Mouse (Mus musculus) B cell, adult 62 days (primary cell): ENCODE results near the gene Olfr1261. TPM values are rescaled to one million over a fixed set of nuclear protein-coding genes. Genes with fewer than 3 reads are reported as not detected.

Source experiments
- total RNA-seq: library from RNA; stranded (reverse); gene quantifications from 4 replicates; pipeline ENCODE4 v1.2.4, GENCODE M21; 2023

Gene Olfr1261
- not detected in 4 replicates for total RNA-seq

GRCm38 (mm10) chr2:89990921-89991320 is at the start of gene Olfr1261:
Gene Olfr1261 (plus strand): TSS chr2:89991221.

DNA sequence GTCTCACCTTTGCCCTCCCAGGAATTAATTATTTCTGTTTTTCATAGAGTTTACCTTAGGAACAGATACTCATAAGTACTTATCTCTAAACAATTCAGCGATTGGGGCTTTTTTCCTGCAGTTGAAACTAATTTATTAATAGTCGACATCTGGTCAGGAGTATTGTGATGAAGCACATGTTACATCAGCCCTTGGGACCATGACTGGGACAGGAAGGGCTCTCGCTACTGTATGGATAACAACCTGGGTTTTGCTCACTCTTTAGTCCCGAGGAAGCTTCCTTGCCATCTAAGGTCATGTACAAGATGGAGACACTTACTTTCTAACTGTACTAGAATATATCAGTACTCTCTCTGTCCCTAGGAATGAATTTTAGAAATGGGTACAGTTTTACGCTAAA is 42.5 kb upstream of the Olfr1261 start, which contains the start of gene Olfr1259:
Gene Olfr1259 (minus strand): TSS at position 101 of the 400 bp plus-strand sequence.

GRCm38 (mm10) chr2:89974184-89974583 is 16.8 kb upstream of the Olfr1261 start, which contains the start of gene Olfr1260:
Gene Olfr1260 (plus strand): TSS chr2:89974340.

DNA sequence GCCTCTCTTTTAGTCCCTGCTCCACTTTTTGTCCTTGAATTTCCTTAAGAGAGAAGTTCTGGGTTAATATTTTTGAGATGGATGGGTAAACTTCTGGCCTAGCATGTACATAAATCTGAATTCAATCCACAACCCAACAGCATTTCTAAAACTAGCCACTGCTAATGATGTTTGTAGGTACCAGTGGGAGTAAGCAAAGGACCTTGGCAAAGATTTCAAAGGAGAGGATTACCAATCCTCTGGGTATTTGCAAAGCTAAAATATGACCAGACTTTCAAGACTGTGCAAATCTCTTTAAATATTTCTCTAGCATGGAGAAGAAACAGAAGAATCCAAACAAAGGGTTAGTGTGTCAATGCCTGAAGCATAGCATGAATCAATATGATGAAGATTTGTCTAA is 8.8 kb downstream of the Olfr1261 start, which contains the start of gene Olfr1262:
Gene Olfr1262 (plus strand): TSS at position 301 of the 400 bp plus-strand sequence.

GRCm38 (mm10) chr2:90011831-90012230 is 20.8 kb downstream of the Olfr1261 start, which contains the start of gene Olfr1263:
Gene Olfr1263 (plus strand): TSS chr2:90012131.

GRCm38 (mm10) chr2:90025477-90025876 is 34.5 kb downstream of the Olfr1261 start, which contains the start of gene Olfr1264:
Gene Olfr1264 (minus strand): TSS chr2:90025577.

DNA sequence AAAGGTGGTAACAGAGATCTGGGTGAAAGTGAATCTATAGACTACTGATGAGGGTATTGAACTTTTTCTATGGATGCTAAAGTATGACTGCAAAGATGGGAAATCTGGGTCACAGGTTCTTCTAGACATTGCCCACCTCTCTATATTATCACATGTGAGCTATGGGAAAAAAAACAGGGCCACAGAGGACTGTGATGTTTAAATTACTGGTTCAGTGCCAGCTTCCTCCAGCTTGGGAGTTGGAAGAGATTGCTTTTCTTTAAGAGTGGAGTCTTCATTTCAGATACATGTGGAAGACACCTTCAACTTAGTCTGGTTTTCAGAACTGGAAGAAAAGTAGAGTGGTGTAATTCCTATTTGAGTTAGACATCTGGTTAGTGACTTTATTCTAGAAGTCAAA is 44.0 kb downstream of the Olfr1261 start, which contains the start of gene Olfr1265:
Gene Olfr1265 (plus strand): TSS at position 301 of the 400 bp plus-strand sequence.

Other genes starting within 250 kb of the Olfr1261 start
- gene Olfr1253, start 234.1 kb upstream of the Olfr1261 start, total RNA-seq, result not detected in 4 replicates
- gene Olfr1254, start 197.6 kb upstream of the Olfr1261 start, total RNA-seq, result not detected in 4 replicates
- gene Olfr1255, start 179.2 kb upstream of the Olfr1261 start, total RNA-seq, result not detected in 4 replicates
- gene Olfr1256, start 149.7 kb upstream of the Olfr1261 start, total RNA-seq, result not detected in 4 replicates
- gene Olfr48, start 143.0 kb upstream of the Olfr1261 start, total RNA-seq, result not detected in 4 replicates
- gene Olfr1257, start 112.8 kb upstream of the Olfr1261 start, total RNA-seq, result not detected in 4 replicates
- not detected in 4 replicates for gene Olfr1258, start 63.9 kb upstream of the Olfr1261 start, total RNA-seq
- not detected in 4 replicates for gene Olfr1259, start 42.6 kb upstream of the Olfr1261 start, total RNA-seq
- gene Olfr1260, start 16.9 kb upstream of the Olfr1261 start, total RNA-seq, result not detected in 4 replicates
- not detected in 4 replicates for gene Olfr1262, start 8.9 kb downstream of the Olfr1261 start, total RNA-seq
- not detected in 4 replicates for gene Olfr1263, start 20.9 kb downstream of the Olfr1261 start, total RNA-seq
- gene Olfr1264, start 34.4 kb downstream of the Olfr1261 start, total RNA-seq, result not detected in 4 replicates
- gene Olfr1265, start 44.1 kb downstream of the Olfr1261 start, total RNA-seq, result 0.09 TPM in 1 of 4 replicates, not detected in the others
- not detected in 4 replicates for gene Olfr140, start 72.4 kb downstream of the Olfr1261 start, total RNA-seq
- not detected in 4 replicates for gene Olfr1269, start 130.2 kb downstream of the Olfr1261 start, total RNA-seq
- not detected in 4 replicates for gene Olfr32, start 151.1 kb downstream of the Olfr1261 start, total RNA-seq
- gene Olfr1270, start 161.9 kb downstream of the Olfr1261 start, total RNA-seq, result not detected in 4 replicates
- 0.24 to 0.72 TPM (median 0.38 TPM) in 4 replicates for gene Olfr1506, start 233.3 kb downstream of the Olfr1261 start, total RNA-seq